Mouse (Mus musculus) kidney, postnatal 0 days (tissue): ENCODE measurements around the gene Urah. TPM values are rescaled to one million over a fixed set of nuclear protein-coding genes. Genes with fewer than 3 reads are reported as not detected.

Experiments used
- ATAC-seq: fragments of 200-750 bp; cut with Nextera tagmentation; replicated peaks from 2 replicates; pipeline ENCODE4 v1.8.0; 2017; ENCODE audit warnings: low read depth, moderate number of reproducible peaks, moderate TSS enrichment, moderate library complexity; ENCODE audit not compliant: low FRiP score
- DNase-seq: peaks from one replicate; pipeline ENCODE4 v3.0.0-alpha.2; 2016; ENCODE audit warnings: low spot score
- H3K27ac ChIP-seq: fragments of 300-500 bp; sonication (generic); 2 replicates; pipeline ENCODE4 v1.5.1; 2014; ENCODE audit warnings: mild to moderate bottlenecking
- H3K27me3 ChIP-seq: fragments of 300-500 bp; sonication (generic); 2 replicates; pipeline ENCODE4 v1.6.1; 2014; ENCODE audit warnings: low read length, mixed read lengths; ENCODE audit not compliant: insufficient read depth
- H3K36me3 ChIP-seq: fragments of 300-500 bp; sonication (generic); 2 replicates; pipeline ENCODE4 v1.6.1; 2014; ENCODE audit warnings: low read length, mixed read lengths; ENCODE audit not compliant: insufficient read depth
- H3K4me1 ChIP-seq: fragments of 300-500 bp; sonication (generic); replicated peaks from 2 replicates; pipeline ENCODE4 v1.6.1; 2014; ENCODE audit warnings: antibody characterized with exemption, low read length, mixed read lengths; ENCODE audit not compliant: insufficient read depth
- H3K4me2 ChIP-seq: fragments of 300-500 bp; sonication (generic); 2 replicates; pipeline ENCODE4 v1.6.1; 2014; ENCODE audit warnings: mild to moderate bottlenecking, low read length, moderate library complexity, mixed read lengths
- H3K4me3 ChIP-seq: fragments of 300-500 bp; sonication (generic); replicated peaks from 2 replicates; pipeline ENCODE4 v1.5.1; 2014; ENCODE audit warnings: low read depth, low read length
- H3K9ac ChIP-seq: fragments of 300-500 bp; sonication (generic); 2 replicates; pipeline ENCODE4 v1.6.1; 2014; ENCODE audit warnings: low read depth, low read length
- H3K9me3 ChIP-seq: fragments of 300-500 bp; sonication (generic); replicated peaks from 2 replicates; pipeline ENCODE4 v1.6.1; 2016; ENCODE audit warnings: low read length, inconsistent platforms, mixed read lengths
- CTCF ChIP-seq: IDR thresholded peaks from 2 replicates; pipeline ENCODE4 v1.5.1; 2016; ENCODE audit warnings: antibody characterized with exemption, low read depth, mild to moderate bottlenecking, moderate library complexity
- WGBS: fragments of 180-500 bp; shearing (Covaris S2); extraction: QIAGEN DNeasy Blood & Tissue Kit; methylation state at CpG from one replicate; pipeline ENCODE4 v1.1.7; 2014; 5-methylcytosine and 5-hydroxymethylcytosine counted together
- polyA plus RNA-seq: library from polyadenylated mRNA; unstranded; fragments of >200 nt; fragmentation: Nextera tagmentation; extraction: Ambion mirVana; gene quantifications from 2 replicates; pipeline ENCODE4 v1.2.1, GENCODE M21; 2015

The Urah gene
- polyA plus RNA-seq, 1 experiment from 2014 or later, result 1.1 TPM

GRCm38 (mm10) chr7:140880865-140881515 is 46.2 kb downstream of the Urah start:
- H3K36me3 ChIP-seq, result peaks cover 8% of the 10 kb centered on the region; the same call in 1 of the 2 replicates
- H3K4me2 ChIP-seq, result peak overlapping the region; percentile 89
- H3K9ac ChIP-seq, result peak overlapping the region; percentile 86
- peak overlapping the region; percentile 85 for H3K4me3 ChIP-seq
- WGBS, result 10% methylated on average over 8 of the region's 8 CpGs
- no peaks in the 10 kb centered on the region for H3K9me3 ChIP-seq
- H3K27ac ChIP-seq, result peak overlapping the region; percentile 92
- ATAC-seq (no peak), DNase-seq (peak; percentile 13)
- H3K4me1 ChIP-seq, result 0 out of 2 replicates have a peak, but pooled peaks cover 3% of the 10 kb centered on the region
- no peak for TF ChIP-seq CTCF
- no peaks in the 10 kb centered on the region for H3K27me3 ChIP-seq

GRCm38 (mm10) chr7:140881696-140882468 is 47.1 kb downstream of the Urah start, which contains the start of the genes Psmd13 and Sirt3:
Psmd13 (plus strand) TSS chr7:140881968.
Sirt3 (minus strand) TSS chr7:140882309.
- H3K36me3 ChIP-seq, result peaks cover 7% of the 10 kb centered on the region; the same call in 1 of the 2 replicates
- peak within 1 kb of the TSS; percentile 89 for H3K4me2 ChIP-seq
- H3K9ac ChIP-seq, result peak within 1 kb of the TSS; percentile 86
- H3K4me3 ChIP-seq, result peak within 1 kb of the TSS; percentile 85
- ATAC-seq (peak; percentile 95), DNase-seq (peak; percentile 96)
- H3K4me1 ChIP-seq, result 0 out of 2 replicates have a peak, but pooled peaks cover 3% of the 10 kb centered on the region
- TF ChIP-seq CTCF, result no peak; the same call in 1 of the 2 replicates
- under 1% methylated on average over 59 of the region's 59 CpGs for WGBS
- H3K9me3 ChIP-seq, result no peaks in the 10 kb centered on the region
- H3K27ac ChIP-seq, result peak within 1 kb of the TSS; percentile 92
- H3K27me3 ChIP-seq, result no peaks in the 10 kb centered on the region

DNA sequence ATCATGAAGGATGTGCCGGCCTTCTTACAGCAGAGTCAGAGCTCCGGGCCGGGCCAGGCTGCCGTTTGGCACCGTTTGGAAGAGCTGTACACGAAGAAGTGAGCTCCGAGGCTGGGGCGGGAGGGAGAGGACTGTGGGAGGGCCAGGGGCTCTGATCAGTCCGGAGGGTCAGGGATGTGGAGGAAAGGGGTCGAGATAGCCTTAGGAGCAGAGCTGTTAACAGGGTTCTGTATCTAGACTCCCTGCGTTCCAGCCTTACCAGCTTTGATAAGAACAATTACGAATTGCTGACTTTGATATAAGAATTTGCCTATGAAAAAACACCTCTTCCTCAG is 47.6 kb downstream of the Urah start:
- 0 out of 2 replicates have a peak, but pooled peaks cover 3% of the 10 kb centered on the region for H3K4me1 ChIP-seq
- ATAC-seq, result peak; percentile 56
- H3K27me3 ChIP-seq, result no peaks in the 10 kb centered on the region
- peak overlapping the region; percentile 86 for H3K9ac ChIP-seq
- no peak for DNase-seq
- WGBS, result under 1% methylated on average over 12 of the region's 12 CpGs
- H3K9me3 ChIP-seq, result no peaks in the 10 kb centered on the region
- peak overlapping the region; percentile 89 for H3K4me2 ChIP-seq
- H3K36me3 ChIP-seq, result 0 out of 2 replicates have a peak, but pooled peaks cover 6% of the 10 kb centered on the region
- TF ChIP-seq CTCF, result no peak
- peak overlapping the region; percentile 92 for H3K27ac ChIP-seq
- peak overlapping the region; percentile 85 for H3K4me3 ChIP-seq

Other genes with a start within 250 kb of the Urah start
- gene Olfr46, start 233.7 kb upstream of the Urah start, polyA plus RNA-seq, result 0.01 TPM in 1 of 2 replicates, not detected in the other
- not detected in 2 replicates for gene Olfr61, start 206.0 kb upstream of the Urah start, polyA plus RNA-seq
- gene Olfr53, start 188.6 kb upstream of the Urah start, polyA plus RNA-seq, result not detected in 2 replicates
- not detected in 2 replicates for gene Olfr539, start 175.1 kb upstream of the Urah start, polyA plus RNA-seq
- gene Olfr45, start 153.1 kb upstream of the Urah start, polyA plus RNA-seq, result not detected in 2 replicates
- not detected in 2 replicates for gene Olfr541, start 137.8 kb upstream of the Urah start, polyA plus RNA-seq
- 4.4 and 6.2 TPM in 2 replicates for gene Cyp2e1, start 71.3 kb upstream of the Urah start, polyA plus RNA-seq
- gene Syce1, start 47.2 kb upstream of the Urah start, polyA plus RNA-seq, result not detected in 2 replicates
- 1.2 and 1.3 TPM in 2 replicates for gene Zfp941, start 12.8 kb upstream of the Urah start, polyA plus RNA-seq
- gene Scgb1c1, start 10.5 kb downstream of the Urah start, polyA plus RNA-seq, result not detected in 2 replicates
- gene Odf3, start 12.8 kb downstream of the Urah start, polyA plus RNA-seq, result not detected in 2 replicates
- 0.18 TPM in 1 of 2 replicates, not detected in the other for gene Gm45785, start 21.3 kb downstream of the Urah start, polyA plus RNA-seq
- gene Ric8a, start 21.9 kb downstream of the Urah start, polyA plus RNA-seq, result 45.0 and 53.1 TPM in 2 replicates
- 48.0 and 53.9 TPM in 2 replicates for gene Bet1l, start 22.6 kb downstream of the Urah start, polyA plus RNA-seq
- gene Psmd13, start 47.0 kb downstream of the Urah start, polyA plus RNA-seq, result 198 and 219 TPM in 2 replicates
- gene Sirt3, start 47.3 kb downstream of the Urah start, polyA plus RNA-seq, result 47.2 and 48.6 TPM in 2 replicates
- 0.39 and 0.47 TPM in 2 replicates for gene Cox8b, start 65.4 kb downstream of the Urah start, polyA plus RNA-seq
- 2.1 and 2.6 TPM in 2 replicates for gene Nlrp6, start 85.9 kb downstream of the Urah start, polyA plus RNA-seq
- 20.3 and 20.7 TPM in 2 replicates for gene Pgghg, start 106.4 kb downstream of the Urah start, polyA plus RNA-seq
- 1.5 and 2.2 TPM in 2 replicates for gene Ifitm5, start 115.3 kb downstream of the Urah start, polyA plus RNA-seq
- gene Gm45717, start 120.9 kb downstream of the Urah start, polyA plus RNA-seq, result 0.45 and 0.68 TPM in 2 replicates
- 1,203 and 1,251 TPM in 2 replicates for gene Ifitm2, start 121.0 kb downstream of the Urah start, polyA plus RNA-seq
- 117 and 163 TPM in 2 replicates for gene Ifitm1, start 132.2 kb downstream of the Urah start, polyA plus RNA-seq
- 515 and 606 TPM in 2 replicates for gene Ifitm3, start 175.8 kb downstream of the Urah start, polyA plus RNA-seq
- gene Ifitm6, start 182.9 kb downstream of the Urah start, polyA plus RNA-seq, result 1.1 and 1.5 TPM in 2 replicates
- not detected in 2 replicates for gene Gm17387, start 194.1 kb downstream of the Urah start, polyA plus RNA-seq
- gene B4galnt4, start 226.1 kb downstream of the Urah start, polyA plus RNA-seq, result 6.4 and 7.4 TPM in 2 replicates
- 11.1 and 13.4 TPM in 2 replicates for gene Pkp3, start 243.2 kb downstream of the Urah start, polyA plus RNA-seq